Mouse (Mus musculus) retina, embryonic 14.5 days (tissue): Measurements from ENCODE around the gene Gm49369.
"Not testable (repeated sequence)": the region's sequence is repeated elsewhere in the genome, so short reads cannot be mapped to it uniquely, and the experiment has no call there.

Experiments
- DNase-seq: peaks from one replicate; pipeline ENCODE4 v3.0.0-alpha.2; 2015; ENCODE audit warnings: low spot score

The Gm49369 gene

GRCm38 (mm10) chr7:142382567-142382966 is at the start of gene Gm49369:
TSS of gene Gm49369 (minus strand) at chr7:142382667.
- DNase-seq = no peak

DNA sequence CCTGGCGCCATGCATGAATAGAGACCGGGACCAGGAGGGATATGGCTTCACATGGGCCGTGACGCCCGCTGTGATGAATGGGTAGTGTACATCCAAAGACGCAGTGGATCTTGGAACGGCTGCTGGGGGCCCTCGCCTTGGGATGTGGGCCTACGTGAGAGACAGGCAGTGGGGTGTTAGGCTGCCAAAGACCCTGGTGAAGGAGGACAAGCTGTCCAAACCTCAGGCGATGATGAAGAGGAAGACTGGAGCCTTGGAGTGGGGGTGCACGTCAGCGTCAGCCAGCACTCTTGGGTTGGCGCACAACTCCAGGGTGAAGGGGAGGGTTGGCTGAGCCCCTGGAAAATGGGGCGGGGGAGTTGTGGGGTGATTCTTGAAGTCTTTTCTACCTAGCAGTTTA is 48.6 kb upstream of the Gm49369 start:
- DNase-seq = no peak

- DNase-seq = no peak
These were observed 47.8 kb upstream of the Gm49369 start for GRCm38 (mm10) chr7:142430160-142430678.

GRCm38 (mm10) chr7:142428213-142428612 is 45.7 kb upstream of the Gm49369 start:
- peak; percentile 85 for DNase-seq

DNA sequence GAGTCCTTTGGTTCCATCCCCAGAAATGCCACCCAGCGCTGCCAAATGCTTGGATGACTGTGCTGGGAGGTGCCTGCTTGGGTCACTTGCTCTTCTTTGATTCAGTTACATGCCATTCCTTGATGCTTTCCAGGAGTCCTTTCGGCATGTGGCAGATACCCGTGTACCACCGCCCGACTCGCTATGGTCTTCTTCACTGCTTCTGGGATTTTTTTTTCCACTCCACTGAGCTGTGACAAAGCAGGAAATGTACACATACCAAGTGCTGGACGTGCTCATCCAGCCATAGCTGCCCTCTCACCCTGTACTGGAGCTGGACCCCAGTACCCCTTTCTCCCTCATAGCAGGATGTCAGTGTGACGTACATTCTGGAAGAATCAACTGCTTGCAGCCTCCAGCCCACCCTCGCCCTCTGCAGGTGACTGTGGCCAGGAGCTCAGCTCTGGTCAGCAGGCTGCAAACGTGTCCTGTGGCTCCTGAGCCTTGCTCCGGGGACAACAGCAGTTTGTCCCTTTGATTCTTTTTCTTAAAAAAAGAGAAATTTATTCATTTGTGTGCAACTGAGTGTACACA is 43.3 kb upstream of the Gm49369 start:
- peak; percentile 65 for DNase-seq

GRCm38 (mm10) chr7:142421826-142422225 is 39.4 kb upstream of the Gm49369 start:
- no peak for DNase-seq

DNA sequence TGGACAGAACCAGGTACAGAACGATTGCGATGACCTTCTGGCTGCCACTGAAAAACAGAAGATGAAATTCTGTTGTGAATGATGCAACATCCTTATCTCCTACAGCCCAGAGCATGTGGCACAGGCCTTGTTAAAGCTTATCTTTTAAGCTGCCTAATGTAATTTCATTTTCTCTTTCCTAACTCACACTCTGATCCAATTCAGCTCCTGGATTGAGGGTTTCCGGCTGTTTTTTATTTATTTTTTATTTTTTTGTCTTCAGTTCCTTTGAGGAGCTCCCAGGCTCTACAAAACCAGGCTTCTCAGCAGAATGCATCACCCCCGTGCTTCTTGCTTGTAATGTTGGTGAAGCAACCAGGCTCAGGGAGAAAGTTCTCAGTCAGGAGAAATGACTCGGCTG is 37.4 kb upstream of the Gm49369 start:
- DNase-seq = no peak

DNA sequence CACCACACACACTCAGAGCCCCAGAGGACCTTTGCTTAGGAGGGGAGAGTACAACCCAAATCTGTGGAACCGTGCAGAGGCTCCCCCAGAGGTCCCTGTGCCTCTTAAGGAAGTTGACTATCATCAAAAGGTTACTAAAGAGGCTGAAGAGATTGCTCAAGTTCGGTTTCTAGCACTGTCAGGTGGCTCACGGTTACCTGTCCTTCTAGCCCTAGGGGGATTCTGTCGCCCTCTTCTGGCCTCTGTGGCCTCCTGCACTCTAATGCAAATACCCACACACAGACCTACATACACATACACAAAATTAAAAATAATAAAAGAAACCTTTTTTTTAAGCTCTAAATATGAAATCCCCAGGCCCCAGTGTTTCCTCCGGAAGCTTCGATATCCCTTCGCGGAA is 36.2 kb upstream of the Gm49369 start:
- no peak for DNase-seq

- DNase-seq = no peak
These were observed 35.6 kb upstream of the Gm49369 start for GRCm38 (mm10) chr7:142418027-142418426.

DNA sequence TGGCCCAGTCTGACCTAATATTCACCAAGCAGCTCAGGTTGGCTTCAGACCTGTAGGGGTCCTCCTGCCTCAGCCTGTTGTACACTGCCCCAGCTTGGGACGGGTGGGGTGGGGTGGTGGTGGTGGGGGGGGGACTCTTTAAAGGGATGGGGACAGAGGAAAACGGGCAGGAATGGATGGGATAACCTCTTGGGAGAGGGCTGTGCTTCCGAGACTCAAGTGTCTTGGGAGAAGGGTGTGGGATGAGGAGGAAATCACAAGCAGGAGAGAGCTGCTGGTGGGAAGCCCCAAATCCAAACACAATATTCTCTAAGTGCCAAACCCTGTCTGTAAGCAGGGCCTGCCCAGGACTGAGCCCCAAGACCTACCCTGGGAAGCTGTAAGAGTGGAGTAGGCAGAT is 33.8 kb upstream of the Gm49369 start:
- no peak for DNase-seq

DNA sequence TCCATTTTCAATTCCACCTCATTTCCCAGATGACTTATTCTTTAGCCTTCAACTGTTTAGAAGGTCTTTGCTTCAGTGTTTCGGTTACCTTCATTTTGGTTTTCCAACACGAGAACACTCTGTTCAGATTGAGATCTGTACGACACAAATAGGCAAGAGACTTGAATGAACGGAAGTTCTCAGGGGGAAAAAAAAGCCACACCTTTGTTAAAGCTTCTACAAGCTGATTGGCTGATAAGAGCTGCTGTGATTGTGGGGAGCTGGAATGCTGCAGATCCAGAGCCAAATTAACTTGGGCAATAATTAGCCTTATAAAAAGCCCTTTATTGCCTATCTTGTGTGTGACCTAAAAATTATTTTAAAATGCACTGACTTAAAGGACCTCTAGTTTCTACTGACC is 32.8 kb upstream of the Gm49369 start:
- DNase-seq = no peak

DNA sequence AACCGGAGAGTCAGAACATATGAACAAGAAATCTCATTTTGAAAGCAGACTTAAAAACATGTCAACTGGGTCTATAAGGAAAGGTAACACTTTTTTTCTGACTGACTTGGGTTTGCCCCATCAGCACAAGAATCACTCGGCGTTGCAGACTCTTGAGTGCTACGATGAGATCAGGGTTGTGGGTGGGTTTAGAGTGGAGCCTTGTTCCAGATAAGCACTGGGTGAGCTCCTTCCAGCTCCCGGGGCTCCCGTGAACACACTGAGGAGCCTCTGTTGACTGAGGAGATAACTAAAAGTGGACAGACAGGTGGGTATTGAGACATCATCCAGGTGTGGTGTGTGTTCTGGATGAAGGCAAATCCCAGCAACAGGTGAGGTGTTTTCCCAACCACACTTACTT is 30.8 kb upstream of the Gm49369 start:
- no peak for DNase-seq

DNA sequence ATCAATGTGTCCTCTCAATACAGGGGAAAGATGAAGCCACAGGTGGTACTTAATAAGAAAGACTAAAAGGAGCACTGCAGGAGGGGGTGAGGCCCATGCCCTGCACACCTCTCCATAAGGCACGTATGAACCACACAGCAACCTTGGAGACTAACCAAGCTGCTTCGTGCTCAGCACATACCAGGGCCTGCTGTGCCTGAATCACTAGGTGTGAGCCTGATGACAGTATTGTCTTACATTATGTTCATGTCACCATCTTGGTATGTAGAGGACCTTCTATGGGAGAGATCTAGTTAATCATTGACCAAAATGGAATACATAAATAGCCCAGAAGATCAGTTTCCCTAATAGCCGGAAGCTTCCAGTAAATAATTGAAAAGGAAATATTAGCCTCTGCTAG is 27.1 kb upstream of the Gm49369 start:
- DNase-seq = no peak

DNA sequence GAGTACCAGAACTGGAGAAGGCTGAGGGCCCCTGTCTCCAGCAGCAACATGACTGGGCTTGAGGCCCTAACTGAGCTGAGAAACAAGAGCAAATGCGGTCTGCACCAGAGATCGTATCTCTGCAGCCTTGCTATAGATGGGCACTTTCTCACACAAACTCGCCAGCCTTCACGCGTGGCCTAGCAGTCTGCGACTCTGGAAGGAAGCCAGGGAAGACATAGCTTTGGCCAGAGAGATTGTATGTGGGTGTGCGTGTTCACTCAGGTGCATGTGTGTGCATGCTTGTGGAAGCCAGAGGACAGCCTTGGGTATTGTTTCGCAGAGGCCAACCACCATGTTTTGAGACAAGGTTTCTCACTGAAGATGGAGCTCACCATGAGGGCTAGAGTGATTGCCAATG is 26.2 kb upstream of the Gm49369 start:
- DNase-seq = no peak

DNA sequence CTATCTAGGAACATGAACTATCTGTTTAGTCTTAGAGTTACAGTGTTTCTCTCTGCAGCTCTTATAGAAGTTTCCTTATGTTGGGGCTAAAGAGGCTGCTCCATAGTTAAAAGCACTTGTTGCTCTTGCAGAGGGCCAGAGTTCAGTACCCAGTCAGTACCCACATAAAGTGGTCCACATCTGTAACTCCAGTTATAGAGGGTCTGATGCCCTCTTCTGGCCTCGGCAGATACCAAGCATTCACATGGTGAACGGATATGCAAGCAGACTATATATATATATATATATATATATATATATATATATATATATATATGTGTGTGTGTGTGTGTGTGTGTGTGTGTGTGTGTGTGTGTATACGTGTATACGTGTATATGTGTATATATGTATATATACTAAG is 25.5 kb upstream of the Gm49369 start:
- no peak for DNase-seq

DNA sequence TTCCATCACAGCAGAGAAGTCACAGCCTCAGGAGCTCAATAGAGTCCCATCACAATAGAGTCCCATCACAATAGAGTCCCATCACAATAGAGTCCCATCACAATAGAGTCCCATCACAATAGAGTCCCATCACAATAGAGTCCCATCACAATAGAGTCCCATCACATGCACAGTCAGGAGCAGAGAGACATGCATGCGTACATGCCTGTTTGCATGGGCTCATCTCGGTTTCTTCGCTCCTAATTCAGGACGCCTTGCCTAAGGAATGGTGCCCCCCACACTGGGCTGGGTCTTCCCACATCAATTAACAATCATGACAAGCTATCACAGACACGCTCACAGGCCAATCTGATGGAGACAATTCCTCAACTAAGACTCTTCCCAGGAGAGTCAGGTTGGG is 22.7 kb upstream of the Gm49369 start:
- not testable (repeated sequence) for DNase-seq

DNA sequence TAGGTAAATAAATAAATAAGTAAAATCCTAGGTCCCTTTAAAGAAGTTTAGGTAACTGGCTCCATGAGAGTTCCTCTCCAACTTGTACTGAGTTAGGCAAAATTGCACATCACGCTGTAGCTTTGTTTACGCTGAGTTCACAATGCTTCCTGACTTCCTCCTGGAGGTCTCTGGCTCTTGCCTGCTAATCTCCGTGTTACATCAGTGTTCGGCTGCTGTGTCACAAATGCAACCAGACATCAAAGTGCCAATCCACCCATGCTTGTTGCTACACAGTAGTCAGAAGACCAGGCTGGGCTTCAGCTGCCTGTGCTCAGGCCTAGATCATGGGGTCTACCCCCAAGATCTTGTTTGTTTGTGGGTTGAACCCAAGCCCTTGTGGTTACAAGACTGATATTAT is 21.1 kb upstream of the Gm49369 start:
- no peak for DNase-seq

GRCm38 (mm10) chr7:142400750-142401142 is 18.3 kb upstream of the Gm49369 start:
- peak; percentile 69 for DNase-seq

DNA sequence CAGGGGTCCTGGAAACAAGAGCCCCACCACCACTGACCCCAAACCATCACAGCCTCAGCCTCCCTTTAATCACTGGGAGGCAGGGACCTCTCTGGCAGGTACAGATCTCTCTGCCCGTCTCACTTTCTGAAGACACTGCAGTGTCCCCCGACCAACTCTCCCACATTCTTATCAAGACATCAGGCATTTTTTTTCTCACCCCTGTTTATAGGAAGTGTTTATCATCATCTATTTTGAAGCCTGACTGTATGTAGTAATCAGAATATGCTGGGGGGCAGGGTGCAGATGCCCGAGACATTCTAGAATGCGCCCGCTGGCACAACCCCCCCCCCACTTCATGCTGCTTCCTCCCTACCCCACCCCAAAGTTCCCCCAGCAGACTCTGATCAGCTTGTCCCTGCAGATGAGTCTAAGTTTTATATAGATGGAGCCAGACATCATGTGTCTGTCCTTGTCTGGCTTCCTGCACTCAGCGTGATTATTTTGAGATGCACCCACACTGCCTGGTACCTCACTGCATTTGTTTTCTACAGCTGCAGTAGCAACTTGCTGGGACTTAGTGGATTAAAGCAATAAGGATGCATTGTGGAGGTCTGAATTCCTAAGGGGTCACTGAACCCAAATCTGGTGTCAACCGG is 17.8 kb upstream of the Gm49369 start:
- DNase-seq = no peak

- no peak for DNase-seq
These were observed 16.8 kb upstream of the Gm49369 start for GRCm38 (mm10) chr7:142399250-142399649.

DNA sequence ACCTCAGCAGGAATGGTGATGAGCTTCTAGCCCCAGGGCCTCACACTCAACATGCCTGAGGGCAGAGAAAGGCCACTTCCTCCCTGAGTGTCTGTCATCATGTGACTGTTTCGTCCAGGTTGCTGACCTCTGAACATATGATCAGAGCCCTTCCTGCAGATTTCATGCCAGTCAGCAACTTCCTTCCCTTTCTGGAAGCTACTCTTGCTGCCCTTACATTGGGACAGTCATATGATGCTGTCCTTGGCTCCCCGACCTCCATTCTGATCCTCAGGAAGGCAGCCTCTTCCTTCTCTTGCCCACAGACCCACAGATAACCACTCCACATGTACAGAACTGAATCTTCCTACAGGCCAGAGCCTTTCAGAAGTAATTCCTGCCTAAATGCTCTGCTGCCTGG is 15.6 kb upstream of the Gm49369 start:
- DNase-seq = no peak

GRCm38 (mm10) chr7:142396611-142397010 is 14.1 kb upstream of the Gm49369 start:
- DNase-seq = no peak

- no peak for DNase-seq
These were observed 13.0 kb upstream of the Gm49369 start for GRCm38 (mm10) chr7:142395472-142395871.
